Mouse (Mus musculus): Measurements from ENCODE around the gene Ltbp2. TPM values are rescaled to one million over a fixed set of nuclear protein-coding genes. Genes with fewer than 3 reads are reported as not detected.

Ltbp2 gene
- total RNA-seq, 2 experiments from 2014 or later, result 1.3 to 1.6 TPM

- DNase-seq, result peak; percentile 36
These were observed 3.8 kb upstream of the Ltbp2 start for GRCm38 (mm10) chr12:84880091-84880490.

GRCm38 (mm10) chr12:84875761-84876480 lies 411 bp downstream of the Ltbp2 start:
- no peak for DNase-seq

DNA sequence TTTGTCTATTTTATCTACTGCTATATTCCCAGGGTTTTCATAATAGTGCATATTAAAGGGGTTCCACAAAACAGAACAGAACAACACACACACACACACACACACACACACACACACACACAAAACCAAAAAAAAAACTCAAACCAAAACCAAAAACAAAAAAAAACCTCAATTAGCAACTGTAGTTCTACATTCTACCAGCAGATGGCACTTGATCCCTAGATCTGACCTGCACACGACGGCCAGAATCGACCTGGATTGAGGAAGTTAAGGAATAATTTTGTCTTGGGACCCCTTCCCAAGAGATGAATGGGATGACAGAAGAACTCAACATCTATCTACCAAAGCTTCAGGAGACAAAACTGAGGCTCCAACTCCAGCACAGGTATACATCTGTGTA lies 2.9 kb downstream of the Ltbp2 start:
- DNase-seq, result no peak

DNA sequence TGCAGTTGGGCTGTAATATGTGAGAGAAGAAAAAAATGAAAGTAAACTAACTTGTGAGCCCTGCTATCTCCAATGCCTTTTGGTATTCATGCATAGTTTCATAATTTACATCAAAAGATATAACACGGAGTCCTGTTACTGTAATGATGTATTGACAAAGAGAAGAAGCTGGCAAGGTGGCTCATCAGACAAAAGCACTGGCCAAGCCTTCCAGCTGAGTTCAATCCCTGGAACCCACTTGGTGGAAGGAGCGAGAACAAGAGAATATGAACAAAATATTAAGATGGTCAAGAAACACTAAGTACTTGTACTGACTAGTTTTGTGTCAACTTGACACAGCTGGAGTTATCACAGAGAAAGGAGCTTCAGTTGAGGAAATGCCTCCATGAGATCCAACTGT lies 4.0 kb downstream of the Ltbp2 start:
- DNase-seq, result no peak

DNA sequence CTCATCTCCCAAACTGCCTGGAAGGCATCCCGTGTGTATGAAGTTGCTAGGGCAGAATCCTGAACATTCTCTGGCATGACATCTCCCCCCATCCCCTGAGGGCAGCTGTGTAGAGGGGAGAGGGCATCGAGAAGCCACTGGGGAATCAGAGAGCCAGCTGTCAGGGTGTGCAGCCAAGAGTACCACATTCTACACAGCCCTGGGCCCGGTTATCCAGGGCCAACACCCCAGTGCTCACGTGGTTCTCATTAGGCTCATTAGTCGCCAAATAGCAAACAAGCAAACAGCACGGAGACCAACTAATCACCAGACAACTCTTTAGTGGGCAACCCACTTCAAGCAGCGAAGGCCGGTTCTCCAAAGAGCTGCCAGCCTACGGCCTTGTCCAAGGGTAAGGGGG lies 10.9 kb downstream of the Ltbp2 start:
- DNase-seq, result no peak

GRCm38 (mm10) chr12:84864801-84865200 lies 11.5 kb downstream of the Ltbp2 start:
- DNase-seq, result no peak

- DNase-seq, result no peak
These were observed 13.1 kb downstream of the Ltbp2 start for GRCm38 (mm10) chr12:84863196-84863595.

- peak; percentile 78 for DNase-seq
These were observed 14.0 kb downstream of the Ltbp2 start for GRCm38 (mm10) chr12:84862136-84862910.

DNA sequence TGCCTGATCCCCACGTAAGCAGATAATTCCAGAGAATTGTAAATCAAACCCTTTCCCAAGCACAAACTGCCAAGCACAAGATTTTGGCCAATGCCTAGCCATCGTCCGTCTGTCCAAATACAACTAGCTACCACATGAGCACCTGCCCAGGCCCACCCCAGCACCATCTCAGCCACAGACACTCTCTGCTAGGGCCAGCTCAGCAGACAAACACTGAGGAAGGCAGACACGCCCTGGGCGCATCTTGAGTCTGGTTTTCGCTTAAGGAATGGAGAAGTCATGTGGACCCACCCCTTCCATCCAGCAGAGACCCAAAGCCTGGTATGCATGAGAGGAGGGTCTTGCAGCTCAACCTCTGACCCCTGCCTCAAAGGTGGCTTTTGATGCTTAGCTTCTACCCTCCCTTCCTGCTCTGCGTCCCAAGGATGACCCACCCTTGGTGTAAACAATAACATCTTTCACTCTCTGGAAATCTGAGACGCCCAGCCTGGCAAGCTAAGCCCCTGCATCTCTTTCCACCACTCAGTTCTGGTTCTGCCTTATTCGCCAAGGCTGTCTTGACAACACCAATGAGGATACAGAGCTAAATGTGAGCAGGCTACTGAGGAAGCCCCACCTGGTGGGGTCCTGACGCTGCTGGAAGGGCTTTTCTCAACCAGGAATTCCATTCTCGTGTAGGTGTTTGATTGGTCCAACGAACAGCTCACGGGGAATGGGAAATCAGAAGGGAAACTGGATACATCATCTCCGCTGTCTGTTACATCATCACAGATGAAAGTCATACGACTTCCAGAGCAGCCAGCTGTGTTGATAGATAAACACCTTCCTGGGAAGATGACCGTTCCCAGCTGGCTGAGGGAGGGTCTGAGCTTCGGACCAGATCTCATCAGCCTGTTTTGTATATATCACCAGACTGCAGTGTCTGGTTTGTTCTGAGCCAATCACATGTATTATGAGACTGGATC lies 17.9 kb downstream of the Ltbp2 start:
- DNase-seq, result no peak

- no peak for DNase-seq
These were observed 18.6 kb downstream of the Ltbp2 start for GRCm38 (mm10) chr12:84857706-84858105.

DNA sequence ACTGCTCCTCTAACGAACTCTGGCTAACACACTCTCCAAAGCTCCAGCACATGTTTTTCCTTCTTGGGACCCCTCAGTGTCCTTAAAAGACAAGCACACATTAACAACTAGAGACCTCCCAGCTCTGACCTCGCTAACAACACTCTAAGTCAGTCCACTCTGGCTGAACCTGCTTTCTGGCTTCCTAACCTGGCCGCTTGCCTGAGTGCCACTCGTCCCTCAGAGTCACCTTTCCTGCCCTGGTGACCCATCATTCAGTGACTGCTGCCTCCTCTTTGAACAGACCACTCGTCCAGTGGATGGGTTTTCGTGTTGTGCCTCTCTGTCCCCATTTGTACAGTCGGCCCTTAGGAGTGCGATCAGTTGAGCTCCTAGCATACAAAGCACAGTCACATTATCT lies 19.8 kb downstream of the Ltbp2 start:
- DNase-seq, result no peak

DNA sequence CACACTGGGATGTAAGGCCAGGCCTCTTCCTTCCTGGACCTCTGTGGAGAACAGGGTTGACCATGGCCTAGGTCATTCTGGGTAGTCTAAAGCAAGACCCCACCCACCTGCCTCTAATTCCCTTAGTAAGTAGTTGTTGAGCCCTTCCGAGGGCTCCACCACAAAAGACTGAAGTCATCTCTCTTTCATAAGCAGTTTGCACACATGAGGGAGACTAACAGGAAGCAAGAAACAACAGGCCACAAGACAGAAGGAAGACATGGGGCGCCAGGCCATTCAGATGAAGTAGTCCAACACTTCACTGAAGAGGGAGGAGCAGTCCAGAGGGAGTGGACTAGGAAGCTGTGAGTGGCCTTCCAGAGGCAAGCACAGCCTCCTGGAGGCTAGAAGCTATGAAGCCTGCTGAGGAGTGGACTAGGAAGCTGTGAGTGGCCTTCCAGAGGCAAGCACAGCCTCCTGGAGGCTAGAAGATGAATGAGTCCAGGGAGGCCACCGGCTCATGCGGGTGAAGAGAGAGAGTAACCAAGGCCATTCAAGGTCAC lies 21.2 kb downstream of the Ltbp2 start:
- DNase-seq, result no peak

- no peak for DNase-seq
These were observed 21.8 kb downstream of the Ltbp2 start for GRCm38 (mm10) chr12:84854392-84855033.

- peak; percentile 47 for DNase-seq
These were observed 24.8 kb downstream of the Ltbp2 start for GRCm38 (mm10) chr12:84851403-84852040.

GRCm38 (mm10) chr12:84847882-84848281 lies 28.4 kb downstream of the Ltbp2 start:
- DNase-seq, result no peak

DNA sequence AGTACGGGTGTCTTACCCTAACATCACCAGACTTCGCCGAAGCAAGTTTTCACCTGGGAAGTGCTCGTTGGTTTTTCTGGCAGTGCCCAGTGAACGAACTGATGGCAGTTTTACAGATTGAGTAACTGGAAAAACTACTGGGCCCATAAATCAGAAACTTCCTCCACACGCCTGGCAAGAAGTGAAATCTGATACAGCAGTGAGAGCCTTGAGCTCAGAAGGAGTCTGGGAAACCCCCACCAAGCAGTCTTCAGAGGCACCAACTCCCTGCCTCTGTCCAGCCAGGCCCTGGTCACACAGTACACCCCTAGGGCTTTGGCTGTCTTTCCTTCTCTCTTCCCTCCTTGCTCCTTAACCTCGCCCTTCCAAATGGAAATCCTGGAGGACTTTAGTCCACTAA lies 28.9 kb downstream of the Ltbp2 start:
- DNase-seq, result peak; percentile 36

- no peak for DNase-seq
These were observed 29.7 kb downstream of the Ltbp2 start for GRCm38 (mm10) chr12:84846594-84847014.

DNA sequence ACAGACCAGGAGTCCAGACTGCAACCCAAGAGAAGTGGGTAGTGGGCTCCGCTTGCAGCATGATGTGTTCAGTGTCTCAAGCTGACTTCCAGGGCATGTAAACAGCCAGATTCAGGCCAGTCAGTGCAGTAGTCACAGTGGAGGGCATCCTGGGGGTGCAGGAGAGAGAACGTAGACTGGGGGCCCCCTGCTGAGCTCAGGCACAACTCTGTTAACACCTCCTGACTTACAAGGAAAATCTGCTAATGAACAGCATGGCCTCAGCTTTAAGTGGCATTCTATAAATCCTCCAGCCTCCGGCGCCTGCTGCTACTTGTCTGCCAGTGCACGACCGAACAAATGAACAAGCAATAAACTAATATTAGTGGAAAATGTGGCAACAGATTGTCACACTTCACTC lies 33.6 kb downstream of the Ltbp2 start:
- DNase-seq, result no peak

GRCm38 (mm10) chr12:84841158-84842140 lies 34.9 kb downstream of the Ltbp2 start:
- no peak for DNase-seq

DNA sequence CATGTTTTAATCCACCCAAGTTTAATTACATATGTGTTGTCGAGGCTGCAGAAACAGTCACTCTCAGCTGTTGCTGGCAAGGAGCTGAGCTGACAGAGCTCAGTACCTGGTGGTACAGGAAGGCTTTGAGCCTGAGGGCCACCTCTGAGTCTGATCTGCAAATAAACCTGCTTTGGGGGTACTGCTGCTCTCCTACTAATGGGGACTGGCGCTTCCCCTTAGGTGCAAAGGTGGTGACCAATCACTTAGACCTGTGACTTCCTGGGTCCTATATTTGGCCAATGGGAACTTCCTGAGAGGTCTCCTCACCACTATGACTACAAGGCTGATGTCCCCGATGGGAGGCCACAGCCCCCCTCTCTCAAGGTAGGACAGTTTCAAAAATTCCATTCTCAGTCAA lies 35.6 kb downstream of the Ltbp2 start:
- no peak for DNase-seq
